Mouse (Mus musculus) central nervous system, embryonic 18 days (tissue): ENCODE measurements around the gene Lfng. TPM values are rescaled to one million over a fixed set of nuclear protein-coding genes. Genes with fewer than 3 reads are reported as not detected.

Experiments used
- polyA plus RNA-seq: library from polyadenylated mRNA; depleted of rRNA; stranded (reverse); fragments of >200 nt; gene quantifications from 2 replicates; pipeline ENCODE4 v1.2.3, GENCODE M21; 2012; rRNA removed

Gene Lfng
- 40.5 and 44.8 TPM in 2 replicates for polyA plus RNA-seq

DNA sequence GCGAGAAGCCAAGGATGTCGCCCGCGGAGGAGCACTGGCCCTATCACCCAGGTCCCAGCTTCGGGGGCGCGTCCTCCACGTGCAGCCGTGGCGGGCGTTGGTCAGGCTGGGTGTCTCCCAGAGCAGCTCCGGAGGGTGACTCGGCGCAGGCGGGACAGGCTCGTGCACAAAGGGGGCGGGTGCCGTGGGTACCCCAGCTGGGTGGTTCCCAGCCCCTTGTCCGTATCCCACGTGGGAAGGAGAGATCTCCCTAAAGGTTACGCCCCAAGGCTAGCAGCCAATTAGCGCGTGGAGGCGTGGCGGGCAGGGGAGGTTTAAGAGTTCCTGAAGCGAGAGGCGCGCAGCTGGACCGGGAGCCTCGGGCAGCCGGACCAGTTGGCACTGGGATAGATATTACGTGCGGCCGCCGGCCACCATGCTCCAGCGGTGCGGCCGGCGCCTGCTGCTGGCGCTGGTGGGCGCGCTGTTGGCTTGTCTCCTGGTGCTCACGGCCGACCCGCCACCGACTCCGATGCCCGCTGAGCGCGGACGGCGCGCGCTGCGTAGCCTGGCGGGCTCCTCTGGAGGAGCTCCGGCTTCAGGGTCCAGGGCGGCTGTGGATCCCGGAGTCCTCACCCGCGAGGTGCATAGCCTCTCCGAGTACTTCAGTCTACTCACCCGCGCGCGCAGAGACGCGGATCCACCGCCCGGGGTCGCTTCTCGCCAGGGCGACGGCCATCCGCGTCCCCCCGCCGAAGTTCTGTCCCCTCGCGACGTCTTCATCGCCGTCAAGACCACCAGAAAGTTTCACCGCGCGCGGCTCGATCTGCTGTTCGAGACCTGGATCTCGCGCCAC, at the start of gene Lfng:
Lfng (plus strand) TSS at position 320 of the 835 bp plus-strand sequence.

DNA sequence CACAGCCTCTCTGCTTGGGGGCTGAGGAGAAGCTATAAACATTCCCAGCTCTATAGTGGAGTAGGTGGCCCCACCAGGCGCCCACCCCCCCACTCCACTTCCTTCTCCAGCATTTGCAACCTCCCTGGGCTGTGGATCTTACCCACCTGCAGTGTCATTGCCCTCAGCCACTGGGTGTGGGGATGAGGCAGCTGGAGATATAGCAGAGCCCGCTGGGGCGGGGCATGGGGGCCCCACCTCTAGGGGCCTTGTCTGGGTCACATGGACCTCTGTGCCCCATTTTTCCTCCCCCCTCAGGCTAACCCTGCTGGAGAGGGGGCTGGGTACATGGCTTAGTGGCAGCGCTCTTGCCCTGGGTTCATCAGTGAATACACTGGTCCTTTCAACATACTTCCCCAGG, 42.2 kb upstream of the Lfng start, which contains the start of gene Grifin:
Grifin (minus strand) TSS at position 176 of the 400 bp plus-strand sequence.

DNA sequence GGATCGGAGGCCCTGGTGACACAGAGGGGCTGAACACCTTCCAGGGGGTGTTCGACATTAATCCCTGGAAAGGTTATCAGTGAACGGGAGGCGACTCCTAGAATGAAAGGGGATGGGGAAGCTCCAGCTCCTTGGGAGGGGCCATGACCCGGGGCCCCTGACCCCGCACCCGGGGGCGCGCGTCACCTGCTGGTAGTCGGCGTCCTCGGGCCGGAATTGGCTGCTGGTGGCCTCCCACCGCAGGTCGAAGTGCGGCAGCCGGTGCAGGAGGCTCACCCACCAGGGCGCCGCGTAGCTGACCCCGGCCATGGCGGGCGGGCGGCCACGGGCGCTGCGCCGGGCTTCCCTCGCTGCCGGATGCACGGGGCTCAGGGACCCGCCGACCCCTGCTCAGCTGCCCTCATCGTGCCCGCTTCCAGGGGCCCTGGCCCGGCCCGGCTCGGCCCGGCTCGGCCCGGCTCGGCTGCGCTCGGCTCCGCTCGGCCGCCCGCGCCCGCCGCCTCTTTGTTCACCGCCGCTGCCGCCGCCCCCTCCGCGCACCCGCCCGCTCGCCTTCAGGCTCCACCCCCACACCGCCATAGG, 41.5 kb downstream of the Lfng start, which contains the start of gene Ttyh3:
Ttyh3 (minus strand) TSS at position 513 of the 582 bp plus-strand sequence.

Other genes starting within 250 kb of the Lfng start
- gene Snx8, start 218.1 kb upstream of the Lfng start, polyA plus RNA-seq = 23.4 and 24.9 TPM in 2 replicates
- 86.3 TPM in 2 replicates for gene Eif3b, start 188.0 kb upstream of the Lfng start, polyA plus RNA-seq
- 0.06 TPM in 1 of 2 replicates, not detected in the other for gene Gm4869, start 161.7 kb upstream of the Lfng start, polyA plus RNA-seq
- 12.0 and 13.3 TPM in 2 replicates for gene Chst12, start 101.8 kb upstream of the Lfng start, polyA plus RNA-seq
- gene Grifin, start 42.2 kb upstream of the Lfng start, polyA plus RNA-seq = 0.31 and 0.35 TPM in 2 replicates
- gene Ttyh3, start 41.7 kb downstream of the Lfng start, polyA plus RNA-seq = 104 and 145 TPM in 2 replicates
- gene Iqce, start 95.1 kb downstream of the Lfng start, polyA plus RNA-seq = 58.0 and 59.5 TPM in 2 replicates
- 29.4 and 30.3 TPM in 2 replicates for gene Brat1, start 97.7 kb downstream of the Lfng start, polyA plus RNA-seq
- gene Amz1, start 116.8 kb downstream of the Lfng start, polyA plus RNA-seq = 9.2 and 9.7 TPM in 2 replicates
- gene Gna12, start 223.1 kb downstream of the Lfng start, polyA plus RNA-seq = 70.0 and 71.9 TPM in 2 replicates